Mouse (Mus musculus) frontal cortex, postnatal 14 days (tissue): ENCODE measurements around the gene Ptprz1.

ENCODE experiments used
- DNase-seq, 2 experiments: peaks; one replicate each; pipeline ENCODE4 v3.0.0; 2022; ENCODE audit warnings: low spot score in 2 of 2

The Ptprz1 gene

GRCm38 (mm10) chr6:22874781-22875613 is at the start of gene Ptprz1:
Gene Ptprz1 (plus strand): TSS chr6:22875502.
- DNase-seq, result peak; percentile 41 to 65

GRCm38 (mm10) chr6:22833637-22834036 is 41.7 kb upstream of the Ptprz1 start:
- peak; percentile 25 to 54 for DNase-seq

DNA sequence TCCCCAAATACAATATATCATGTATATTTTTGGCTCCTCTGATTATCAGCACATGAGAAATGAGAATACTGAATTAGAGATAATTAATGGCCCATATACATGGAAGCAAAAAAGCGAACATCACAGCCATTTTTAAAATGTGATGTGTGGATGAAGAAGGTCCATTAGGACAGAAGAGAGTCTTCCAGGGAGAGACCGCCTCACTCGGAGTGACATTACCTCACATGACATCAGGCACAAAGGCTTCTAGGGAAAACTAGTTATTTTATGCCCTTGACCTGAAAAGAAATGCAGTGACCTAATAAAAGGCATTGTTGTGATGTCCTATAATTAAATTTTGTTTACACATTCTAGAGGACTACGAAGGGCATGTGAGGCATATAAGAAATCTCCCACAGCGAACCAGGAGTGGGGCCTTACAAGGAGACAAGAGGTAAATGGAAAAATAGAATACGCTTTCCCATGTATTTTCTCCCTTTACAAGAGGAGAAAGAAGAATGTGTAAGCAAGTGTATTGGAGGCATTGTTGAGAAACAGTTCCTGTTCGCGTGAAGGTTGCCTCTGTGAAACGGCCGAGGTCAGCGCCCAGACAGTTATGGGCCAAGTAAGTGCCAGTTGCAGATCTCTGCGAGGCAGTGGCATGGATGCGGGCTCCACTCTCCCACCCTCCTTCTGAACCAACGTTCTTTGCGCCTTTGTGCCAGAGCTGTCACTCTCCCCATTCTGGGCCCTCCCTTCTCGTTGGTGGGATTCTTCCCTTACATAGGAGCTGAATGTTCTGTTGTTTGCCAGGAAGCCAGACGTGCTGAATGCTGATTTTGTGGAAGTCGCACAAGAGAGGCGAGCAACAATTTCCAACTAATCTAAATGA is 41.0 kb upstream of the Ptprz1 start:
- DNase-seq, result peak; percentile 28 to 54

GRCm38 (mm10) chr6:22875614-22876541 is 576 bp downstream of the Ptprz1 start:
- DNase-seq, result peak; percentile 10 to 23

GRCm38 (mm10) chr6:22887978-22888377 is 12.7 kb downstream of the Ptprz1 start:
- DNase-seq, result no peak

DNA sequence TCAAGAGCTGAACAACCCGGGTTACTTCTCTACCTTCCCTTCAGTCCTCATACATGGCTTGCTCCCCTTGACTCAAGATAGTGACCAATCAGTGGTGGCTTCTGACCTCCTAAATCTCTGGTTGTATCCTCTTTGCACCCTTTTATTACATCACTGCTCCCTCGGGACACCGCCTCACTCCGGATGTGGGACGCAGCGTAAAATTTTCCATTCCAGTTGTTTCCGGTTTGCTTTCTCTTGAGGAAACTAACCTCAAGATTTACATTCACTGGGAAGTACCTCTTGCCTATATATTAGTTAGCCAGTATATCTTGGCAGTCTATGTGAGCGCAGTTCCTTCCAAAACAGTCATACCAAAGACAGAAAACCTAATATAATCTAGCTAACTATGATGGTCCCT is 14.0 kb downstream of the Ptprz1 start:
- DNase-seq, result no peak

DNA sequence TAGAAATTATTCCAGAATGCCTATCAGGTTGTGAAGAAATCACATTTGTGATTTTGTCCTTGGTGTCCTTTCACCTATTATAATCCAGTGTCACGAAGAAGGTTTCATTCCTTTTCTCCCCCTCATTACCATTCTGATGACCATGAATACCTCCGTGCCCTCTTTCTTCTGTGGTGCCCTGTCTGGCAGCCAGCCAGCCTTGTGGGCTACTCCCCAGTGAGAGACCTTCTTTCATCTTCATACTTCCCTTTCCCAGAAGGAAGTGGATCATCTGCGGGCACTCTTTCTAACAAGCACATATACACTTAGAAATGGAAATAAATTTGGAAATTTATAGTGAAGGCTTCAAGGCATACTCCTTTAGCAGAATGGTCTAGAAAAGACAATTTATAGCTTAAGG is 26.7 kb downstream of the Ptprz1 start:
- no peak for DNase-seq

DNA sequence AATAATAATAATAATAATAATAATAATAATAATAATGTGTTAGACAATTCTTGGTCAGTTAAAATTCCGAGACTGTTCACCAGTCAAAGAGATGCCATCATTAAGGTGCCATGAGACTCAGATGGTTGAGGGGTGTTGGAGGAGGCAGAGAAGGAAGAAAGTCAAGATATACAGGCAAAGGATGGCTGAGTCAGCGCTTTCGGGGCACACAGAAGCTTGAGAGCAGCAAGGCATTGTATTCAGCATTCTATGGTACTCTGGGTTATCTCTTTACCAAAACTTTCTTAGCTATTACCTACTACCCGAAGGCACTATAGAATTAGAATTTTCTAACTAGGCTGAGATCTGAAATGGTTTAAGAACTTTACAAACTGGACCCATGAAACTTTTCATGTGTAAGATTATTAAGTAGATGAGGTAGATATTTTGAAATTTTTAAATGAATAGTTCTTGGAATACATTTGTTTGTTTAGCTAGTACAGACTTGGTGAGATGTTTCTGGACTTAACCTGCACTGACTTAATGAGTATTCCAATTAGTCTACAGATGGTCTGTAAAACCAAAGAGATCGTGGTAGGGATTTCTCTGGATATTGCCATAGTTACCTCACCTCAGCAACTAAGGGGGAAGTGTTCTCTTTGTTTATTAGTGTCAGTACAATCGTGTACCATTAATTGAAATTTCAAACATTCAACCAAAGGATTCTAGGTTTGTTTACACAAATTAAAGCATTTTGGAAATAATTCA is 33.4 kb downstream of the Ptprz1 start:
- DNase-seq, result no peak

DNA sequence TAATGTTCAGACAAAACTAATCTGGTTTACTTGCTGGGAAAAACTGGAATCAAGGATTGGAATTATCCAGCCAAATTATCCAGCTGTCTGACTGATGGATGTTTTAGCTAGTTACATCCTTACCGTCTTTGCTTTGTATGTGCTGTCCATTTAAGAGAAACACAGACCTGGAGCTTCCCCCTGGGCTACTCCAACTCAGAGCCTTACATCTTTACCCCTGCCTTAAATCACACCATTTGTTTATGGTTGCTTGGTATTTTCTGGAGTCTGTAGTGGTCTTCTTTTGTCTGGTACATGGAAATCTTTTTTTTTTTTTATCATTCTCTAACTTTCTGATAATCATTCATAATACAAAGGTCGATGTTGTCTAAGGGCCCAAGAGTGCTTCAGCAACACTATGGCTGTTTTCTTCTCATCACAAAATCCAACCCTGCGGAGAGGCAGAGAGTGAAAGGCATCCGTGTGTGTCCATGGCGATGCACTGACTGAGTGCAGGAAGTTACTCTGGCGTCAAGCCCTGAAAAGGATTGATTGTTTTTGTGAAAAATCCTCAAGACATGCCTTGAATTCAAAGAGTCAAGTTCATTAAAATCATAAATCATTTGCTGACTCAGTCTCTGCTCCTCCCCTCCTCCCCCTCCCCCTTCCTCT is 34.1 kb downstream of the Ptprz1 start:
- no peak for DNase-seq

DNA sequence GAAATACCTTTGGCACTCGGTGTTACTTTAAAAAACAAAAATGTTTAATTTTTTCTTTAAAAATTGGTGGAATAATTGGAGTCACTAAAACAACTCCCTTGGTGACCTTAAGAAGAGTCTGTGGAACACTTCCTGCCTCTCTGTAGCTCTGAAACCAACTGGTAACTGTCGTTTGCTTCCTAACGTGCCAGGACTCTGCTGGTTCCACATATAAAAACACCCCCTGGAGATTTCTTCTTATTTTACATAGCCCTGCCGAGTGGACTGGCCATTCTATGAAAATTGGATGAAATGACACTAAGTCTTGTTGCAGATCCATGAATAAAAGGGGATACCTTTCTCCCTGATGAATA is 34.6 kb downstream of the Ptprz1 start:
- no peak for DNase-seq

DNA sequence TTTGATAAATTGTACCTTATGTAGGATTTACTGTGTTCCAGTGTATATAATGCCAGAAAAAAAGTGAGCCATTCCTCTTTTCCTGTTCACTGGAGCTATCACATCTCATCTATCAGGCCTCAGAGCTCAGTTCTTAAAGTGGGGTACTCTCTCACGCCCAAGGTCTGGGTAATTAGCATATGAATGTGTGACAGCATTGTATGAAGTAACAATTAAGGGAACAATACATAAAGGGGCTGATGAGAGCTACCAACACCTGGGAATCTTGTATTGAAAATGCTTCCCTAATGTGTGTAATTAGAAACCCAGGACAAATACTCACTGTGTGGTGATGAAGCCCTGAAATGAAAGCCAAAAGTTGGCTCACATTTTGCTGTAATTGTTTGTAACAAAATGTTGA is 47.6 kb downstream of the Ptprz1 start:
- no peak for DNase-seq

GRCm38 (mm10) chr6:22932768-22933265 is 57.5 kb downstream of the Ptprz1 start:
- DNase-seq, result no peak

DNA sequence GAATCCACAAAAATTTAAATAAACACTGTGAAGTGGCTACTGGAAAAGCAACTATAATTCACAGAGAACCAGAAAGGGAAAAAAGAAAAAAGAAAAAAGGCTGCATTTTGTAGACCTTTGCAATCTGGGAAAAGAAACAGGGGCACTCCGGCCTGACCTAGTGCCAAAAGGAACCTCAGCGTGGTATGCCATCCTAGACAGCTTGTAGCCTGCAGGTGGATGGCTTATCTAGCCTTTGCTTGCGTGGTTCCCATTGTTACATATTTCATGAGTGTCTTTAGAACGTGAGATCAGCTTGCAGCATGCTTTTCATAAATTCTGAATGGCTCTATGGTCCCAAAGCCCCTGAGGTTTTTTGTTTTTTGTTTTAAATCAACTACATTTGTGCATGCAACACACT is 61.8 kb downstream of the Ptprz1 start:
- DNase-seq, result no peak

DNA sequence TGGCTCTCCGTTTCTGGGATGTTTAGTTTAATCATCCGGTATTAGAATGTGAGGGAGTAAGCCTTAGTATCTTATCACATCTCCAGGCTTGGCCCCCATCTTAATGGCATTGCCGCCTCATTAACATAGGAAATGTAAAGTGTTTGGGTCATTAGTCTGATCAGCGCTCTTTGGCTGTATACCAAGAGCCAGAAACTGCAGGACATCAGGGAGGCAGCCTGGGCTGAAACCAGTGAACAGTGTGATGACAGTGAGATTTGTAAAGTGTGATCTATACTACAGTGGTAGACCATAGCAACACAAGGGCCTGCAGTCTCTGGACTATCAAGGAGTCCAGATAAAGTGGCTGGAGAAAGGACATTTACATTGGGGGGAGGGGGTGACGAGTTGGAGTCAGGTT is 62.2 kb downstream of the Ptprz1 start:
- DNase-seq, result no peak

DNA sequence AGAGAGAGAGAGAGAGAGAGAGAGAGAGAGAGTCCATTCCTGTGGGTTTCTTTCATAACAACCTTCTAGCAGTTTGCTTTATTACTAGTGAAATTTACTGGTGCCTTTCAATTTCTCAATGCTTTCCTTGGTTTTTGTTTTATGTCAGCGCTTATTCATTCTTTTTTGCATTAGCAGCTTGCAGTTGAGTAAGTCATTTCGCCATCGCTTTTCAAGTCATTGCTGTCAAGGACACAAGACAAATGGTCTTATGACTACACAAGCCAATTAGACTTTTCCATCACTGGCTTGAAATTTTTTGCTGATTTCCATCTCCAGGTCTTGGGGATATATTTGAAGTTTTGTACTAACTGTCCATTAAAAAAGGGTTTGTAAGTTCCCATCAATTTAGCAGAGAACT is 68.9 kb downstream of the Ptprz1 start:
- no peak for DNase-seq

GRCm38 (mm10) chr6:22963374-22963773 is 88.1 kb downstream of the Ptprz1 start:
- no peak for DNase-seq

DNA sequence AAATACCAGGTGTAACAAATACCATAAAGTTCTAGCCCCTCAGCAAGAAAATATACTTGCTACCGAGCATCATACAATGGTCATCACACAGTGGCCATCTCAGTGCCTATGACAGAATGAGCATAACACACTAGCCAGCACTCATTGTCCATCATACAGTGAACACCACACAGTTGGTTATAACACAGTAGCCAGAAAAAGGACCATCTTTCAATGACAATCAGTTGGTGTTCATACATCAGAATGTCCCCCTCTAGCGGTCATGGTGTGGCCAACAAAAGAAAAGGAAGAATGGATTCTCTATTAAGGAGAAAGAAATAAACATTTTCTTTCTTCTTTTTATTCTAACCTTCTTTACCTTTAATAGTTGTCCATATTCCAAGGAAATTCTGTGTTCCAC is 92.8 kb downstream of the Ptprz1 start:
- DNase-seq, result no peak

DNA sequence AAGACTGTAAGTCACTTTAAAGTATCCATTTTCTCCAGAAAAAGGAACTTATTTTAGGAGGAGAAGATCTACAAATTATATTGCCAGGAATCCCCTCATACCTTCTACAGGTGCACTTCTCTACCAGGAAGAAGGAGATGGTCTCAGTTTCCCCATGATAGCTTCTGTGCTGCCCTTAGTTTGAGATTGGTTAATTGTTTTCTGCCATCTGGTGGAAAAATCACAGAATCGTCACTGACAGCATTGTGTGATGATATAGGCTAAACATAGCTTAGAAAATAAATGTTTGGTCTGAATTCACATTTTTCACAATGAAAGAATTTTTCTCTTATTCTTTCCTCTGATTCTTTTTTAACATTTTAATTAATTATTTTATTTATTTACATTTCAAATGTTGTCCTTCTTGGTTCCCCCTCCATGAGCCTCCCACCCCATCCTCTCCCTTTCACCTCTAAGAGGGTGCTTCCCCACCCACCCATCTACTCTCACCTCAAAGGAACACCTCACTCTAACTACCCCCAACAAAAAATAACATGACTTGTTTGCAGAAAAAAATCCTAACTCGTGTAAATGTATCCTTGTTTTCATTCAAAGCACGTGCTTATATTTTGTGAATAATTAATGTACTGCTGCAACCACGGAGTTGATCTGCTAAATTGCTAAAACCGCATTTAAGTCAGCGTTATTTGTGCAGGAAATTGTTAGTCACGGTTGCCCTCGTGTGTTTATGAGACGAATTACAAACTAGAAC is 108.6 kb downstream of the Ptprz1 start:
- DNase-seq, result no peak

- no peak for DNase-seq
Observed at GRCm38 (mm10) chr6:22984520-22985154, 109.3 kb downstream of the Ptprz1 start.
